Mouse (Mus musculus) heart, adult 2 months (tissue): ENCODE data around the gene Rdx. TPM values are rescaled to one million over a fixed set of nuclear protein-coding genes. Genes with fewer than 3 reads are reported as not detected.

Source experiments
- DNase-seq, 2 experiments: peaks; one replicate each; pipeline ENCODE4 v3.0.0; 2021
- H3K27ac ChIP-seq: fragments of 200-600 bp; 2 replicates; pipeline ENCODE4 v1.8.1; 2022
- H3K27me3 ChIP-seq: fragments of 200-500 bp; 2 replicates; pipeline ENCODE4 v1.6.1; 2012; ENCODE audit warnings: mild to moderate bottlenecking, low read length, inconsistent platforms, mixed read lengths; ENCODE audit not compliant: control insufficient read depth, insufficient read depth
- H3K36me3 ChIP-seq: fragments of 200-500 bp; 2 replicates; pipeline ENCODE4 v1.6.1; 2012; ENCODE audit warnings: low read length, inconsistent platforms; ENCODE audit not compliant: control insufficient read depth, insufficient read depth
- H3K4me1 ChIP-seq: fragments of 200-500 bp; 2 replicates; pipeline ENCODE4 v1.6.1; 2011; ENCODE audit warnings: low read length; ENCODE audit not compliant: control insufficient read depth, insufficient read depth
- H3K4me3 ChIP-seq: fragments of 200-600 bp; 2 replicates; pipeline ENCODE4 v1.8.1; 2022
- H3K79me2 ChIP-seq: fragments of 200-500 bp; replicated peaks from 2 replicates; pipeline ENCODE4 v1.6.1; 2012; ENCODE audit warnings: mild to moderate bottlenecking, inconsistent platforms, low read length, moderate library complexity, mixed read lengths; ENCODE audit not compliant: control insufficient read depth, insufficient read depth
- H3K9ac ChIP-seq: fragments of 200-500 bp; 2 replicates; pipeline ENCODE4 v1.6.1; 2012; ENCODE audit warnings: low read depth, mild to moderate bottlenecking, control low read depth, inconsistent platforms, low read length, mixed read lengths
- CTCF ChIP-seq: fragments of 200-600 bp; IDR thresholded peaks from 2 replicates; pipeline ENCODE4 v1.8.1; 2022; ENCODE audit warnings: antibody characterized with exemption, mild to moderate bottlenecking, moderate library complexity
- EP300 ChIP-seq: fragments of 200-500 bp; IDR thresholded peaks from 2 replicates; pipeline ENCODE4 v1.6.1; 2011; ENCODE audit warnings: low read depth, low read length, control low read depth; ENCODE audit not compliant: insufficient read depth
- POLR2A ChIP-seq: fragments of 200-500 bp; IDR thresholded peaks from 2 replicates; pipeline ENCODE4 v1.6.1; 2011; ENCODE audit warnings: mild to moderate bottlenecking, low read depth, low read length, control low read depth; ENCODE audit not compliant: insufficient read depth
- WGBS: fragments of 180-500 bp; shearing (Covaris S2); methylation state at CpG from one replicate; pipeline ENCODE4 v1.1.7; 2018; 5-methylcytosine and 5-hydroxymethylcytosine counted together
- intact Hi-C: fragments of 180-260 bp; cut with DNase I; formaldehyde crosslinking; loops from one replicate; pipeline ENCODE4 v1.15.1; 2025
- polyA plus RNA-seq: library from polyadenylated mRNA; depleted of rRNA; stranded (reverse); fragments of >200 nt; gene quantifications from 2 replicates; pipeline ENCODE4 v1.2.3, GENCODE M21; 2012
- total RNA-seq, 2 experiments: library from RNA; stranded (reverse); gene quantifications; 2 replicates each; pipeline ENCODE4 v1.2.3; 2021

Rdx gene
- total and polyA plus RNA-seq, 3 experiments = 20.8 to 97.0 (median 81.8) TPM

DNA sequence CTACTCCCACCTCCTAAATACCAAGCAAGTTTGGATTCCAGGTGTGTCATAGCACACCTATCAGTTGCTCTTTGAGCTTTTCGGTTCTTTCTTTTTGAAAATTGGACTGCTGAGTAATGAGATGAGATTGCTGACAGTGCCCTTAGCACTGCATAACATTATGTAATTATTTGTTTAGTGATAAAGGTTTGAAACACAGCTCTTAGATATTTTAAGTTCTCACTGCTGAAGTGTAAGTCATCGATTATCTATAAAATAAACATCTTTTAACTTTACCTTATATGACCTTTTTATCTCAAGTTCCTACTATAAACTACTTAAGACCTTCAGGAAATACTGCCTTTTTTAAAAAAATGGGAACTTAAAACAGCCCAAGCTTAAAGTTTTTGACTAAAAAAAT lies 35.0 kb downstream of the Rdx start:
- WGBS = 41% methylated on average over 2 of the region's 2 CpGs
- no peak for TF ChIP-seq POLR2A
- Histone ChIP-seq H3K27ac (no peak overlapping the region), H3K9ac (no peak overlapping the region), H3K79me2 (peaks cover 2% of the 10 kb centered on the region; the same call in 1 of the 2 replicates), H3K36me3 (peaks cover 3% of the 10 kb centered on the region), H3K27me3 (no peaks in the 10 kb centered on the region), H3K4me1 (no peaks in the 10 kb centered on the region), H3K4me3 (no peak overlapping the region)
- no peak for DNase-seq
- intact Hi-C loops = no loop called here

DNA sequence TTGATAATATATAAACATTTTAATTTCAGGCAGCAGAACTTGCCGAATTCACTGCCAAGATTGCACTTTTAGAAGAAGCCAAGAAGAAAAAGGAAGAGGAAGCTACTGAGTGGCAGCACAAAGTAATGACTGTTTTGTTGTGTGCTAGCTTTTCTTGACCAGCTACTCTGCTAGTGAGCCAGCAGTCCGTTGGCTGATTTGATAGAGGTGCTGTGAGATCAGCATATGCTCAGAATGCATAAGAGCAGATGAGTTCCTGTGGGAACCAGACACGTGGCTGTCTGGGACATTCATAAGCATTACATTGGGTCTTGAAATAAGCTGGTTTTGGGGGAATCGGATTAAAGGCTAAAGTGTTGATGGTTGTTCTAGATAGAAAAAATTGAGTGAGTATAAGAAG lies 35.4 kb downstream of the Rdx start:
- no peaks in the 10 kb centered on the region for H3K4me1 ChIP-seq
- H3K9ac ChIP-seq = no peak overlapping the region
- no peak overlapping the region for H3K27ac ChIP-seq
- DNase-seq = no peak
- intact Hi-C loops = no loop called here
- peaks cover 2% of the 10 kb centered on the region; the same call in 1 of the 2 replicates for H3K79me2 ChIP-seq
- H3K36me3 ChIP-seq = peaks cover 3% of the 10 kb centered on the region
- no peaks in the 10 kb centered on the region for H3K27me3 ChIP-seq
- no peak overlapping the region for H3K4me3 ChIP-seq
- 64% methylated on average over 4 of the region's 4 CpGs for WGBS
- TF ChIP-seq CTCF (no peak), POLR2A (no peak), EP300 (no peak)

DNA sequence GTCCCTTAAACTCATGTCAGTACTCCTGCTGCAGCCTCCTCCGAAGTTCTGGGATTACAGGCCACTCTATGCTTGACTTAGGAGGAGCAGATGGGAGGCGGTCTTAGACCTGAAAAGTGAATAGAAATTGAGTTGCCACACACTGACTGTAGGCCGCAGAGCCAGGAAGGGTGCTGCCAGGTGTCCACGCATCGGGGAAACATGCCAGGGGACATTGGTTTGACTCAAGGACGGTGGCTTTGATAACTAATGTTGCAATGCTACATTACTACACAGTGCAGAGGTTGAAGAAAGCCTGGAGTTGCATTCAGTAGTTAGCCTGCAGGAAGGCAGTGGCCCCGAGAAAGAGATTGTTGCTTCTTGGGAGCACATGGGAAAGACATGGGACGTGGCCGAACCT lies 44.8 kb downstream of the Rdx start:
- no peaks in the 10 kb centered on the region for H3K27me3 ChIP-seq
- no peak overlapping the region for H3K27ac ChIP-seq
- intact Hi-C loops = loop anchor here (10.0 kb wide), 1 partner anchor 757 kb away; no protein-coding TSS in a partner anchor
- TF ChIP-seq EP300 (no peak), CTCF (no peak), POLR2A (no peak)
- H3K9ac ChIP-seq = no peak overlapping the region
- WGBS = 77% methylated on average over 9 of the region's 9 CpGs
- H3K4me1 ChIP-seq = peaks cover 2% of the 10 kb centered on the region
- H3K79me2 ChIP-seq = no peaks in the 10 kb centered on the region
- H3K36me3 ChIP-seq = peaks cover 3% of the 10 kb centered on the region
- DNase-seq = peak; percentile 31 to 48
- H3K4me3 ChIP-seq = no peak overlapping the region

DNA sequence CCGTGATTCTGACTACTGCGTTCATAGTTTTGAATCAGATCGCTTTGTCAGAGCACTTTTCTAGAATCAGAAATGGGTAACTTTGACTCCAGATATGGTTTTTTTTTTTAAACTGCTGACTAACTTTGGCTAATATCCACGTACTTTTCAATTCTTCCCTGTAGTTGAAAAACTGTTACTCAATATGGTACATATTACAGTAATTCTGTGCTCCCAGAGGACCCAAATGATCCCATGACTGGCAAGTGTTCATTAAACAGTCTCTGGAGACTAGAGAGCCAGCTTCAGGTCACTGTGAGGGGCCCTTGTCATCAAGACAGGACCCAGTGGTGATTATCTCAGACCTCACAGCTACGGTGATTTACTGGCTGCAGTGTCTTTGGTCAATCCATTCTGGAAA lies 45.3 kb downstream of the Rdx start:
- Histone ChIP-seq H3K79me2 (no peaks in the 10 kb centered on the region), H3K27ac (no peak overlapping the region), H3K4me3 (no peak overlapping the region), H3K9ac (no peak overlapping the region), H3K4me1 (peaks cover 2% of the 10 kb centered on the region), H3K27me3 (no peaks in the 10 kb centered on the region), H3K36me3 (peaks cover 3% of the 10 kb centered on the region; the same call in 1 of the 2 replicates)
- intact Hi-C loops = loop anchor here (10.0 kb wide), 1 partner anchor 758 kb away; no protein-coding TSS in a partner anchor
- WGBS = 70% methylated on average over 5 of the region's 5 CpGs
- DNase-seq = no peak
- TF ChIP-seq EP300 (no peak), CTCF (no peak), POLR2A (no peak)

DNA sequence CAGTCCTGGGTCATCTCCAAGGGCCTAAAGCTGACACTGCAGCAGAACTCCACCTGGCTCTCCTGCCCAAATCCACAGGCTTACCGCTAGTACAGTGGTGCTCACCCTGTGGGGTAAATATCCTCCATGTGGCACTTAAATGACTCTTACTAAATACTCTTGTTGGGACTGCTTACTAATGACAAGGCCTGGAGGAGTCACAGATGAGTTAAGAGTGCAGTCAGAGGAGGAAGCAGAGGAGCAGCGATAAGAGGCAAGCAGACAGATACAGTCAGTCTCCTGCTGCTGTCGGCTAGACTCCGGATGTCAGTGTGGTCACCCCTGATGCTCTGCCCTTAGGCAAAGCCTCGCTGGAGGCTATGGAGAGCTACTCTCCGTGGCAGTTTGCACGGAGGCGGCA lies 46.1 kb downstream of the Rdx start:
- Histone ChIP-seq H3K36me3 (peaks cover 3% of the 10 kb centered on the region; the same call in 1 of the 2 replicates), H3K79me2 (no peaks in the 10 kb centered on the region), H3K4me1 (peaks cover 2% of the 10 kb centered on the region), H3K27me3 (no peaks in the 10 kb centered on the region), H3K9ac (no peak overlapping the region), H3K27ac (no peak overlapping the region), H3K4me3 (no peak overlapping the region)
- no peak for DNase-seq
- no peak for TF ChIP-seq POLR2A
- TF ChIP-seq EP300 = no peak
- no peak for TF ChIP-seq CTCF
- WGBS = 41% methylated on average over 8 of the region's 8 CpGs
- intact Hi-C loops = loop anchor here (10.0 kb wide), 1 partner anchor 758 kb away; no protein-coding TSS in a partner anchor

DNA sequence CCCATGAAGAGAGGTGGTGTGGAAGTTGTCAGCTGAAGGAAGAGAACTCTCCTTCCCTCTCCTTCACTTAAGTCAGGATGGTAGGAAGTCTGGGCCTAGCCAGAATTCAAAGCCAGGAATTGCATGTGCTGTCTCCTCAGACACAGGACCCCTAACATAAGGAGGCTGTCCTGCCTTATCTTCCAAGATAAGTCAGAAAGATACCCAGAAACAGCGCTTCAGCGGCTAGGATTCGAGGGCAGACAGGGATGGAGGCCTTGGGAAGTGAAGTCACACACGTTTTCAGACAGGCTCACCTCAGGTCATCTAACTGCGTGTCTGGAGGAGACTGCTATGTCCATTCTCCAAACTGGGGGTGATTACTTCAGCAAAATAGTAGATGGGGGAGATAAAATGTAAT lies 47.0 kb downstream of the Rdx start:
- intact Hi-C loops = loop anchor here (10.0 kb wide), 1 partner anchor 759 kb away; no protein-coding TSS in a partner anchor
- 66% methylated on average over 5 of the region's 5 CpGs for WGBS

More for the DNA sequence above, 47.0 kb downstream of the Rdx start:
- H3K27me3 ChIP-seq = no peaks in the 10 kb centered on the region
- peaks cover 3% of the 10 kb centered on the region for H3K4me1 ChIP-seq
- no peak overlapping the region for H3K9ac ChIP-seq
- H3K27ac ChIP-seq = no peak overlapping the region
- no peaks in the 10 kb centered on the region for H3K79me2 ChIP-seq
- H3K36me3 ChIP-seq = peaks cover 3% of the 10 kb centered on the region; the same call in 1 of the 2 replicates
- H3K4me3 ChIP-seq = no peak overlapping the region
- no peak for DNase-seq
- TF ChIP-seq POLR2A = no peak
- no peak for TF ChIP-seq CTCF
